Mouse (Mus musculus) olfactory bulb, adult 2 months (tissue): ENCODE data around the gene Negr1.

ENCODE experiments used
- CTCF ChIP-seq: fragments of 200-500 bp; IDR thresholded peaks from 2 replicates; pipeline ENCODE4 v1.5.1; 2012; ENCODE audit warnings: low read depth, mild to moderate bottlenecking, low read length, moderate library complexity; ENCODE audit not compliant: insufficient read depth
- POLR2A ChIP-seq: fragments of 200-500 bp; IDR thresholded peaks from 2 replicates; pipeline ENCODE4 v1.6.1; 2012; ENCODE audit warnings: mild to moderate bottlenecking, low read depth, low read length, moderate library complexity; ENCODE audit not compliant: insufficient read depth

- TF ChIP-seq POLR2A (no peak), CTCF (no peak)
Observed at GRCm38 (mm10) chr3:156690059-156690605, 128.5 kb downstream of the Negr1 start.
